Mouse (Mus musculus): ENCODE data around the gene Chd1.

The Chd1 gene

DNA sequence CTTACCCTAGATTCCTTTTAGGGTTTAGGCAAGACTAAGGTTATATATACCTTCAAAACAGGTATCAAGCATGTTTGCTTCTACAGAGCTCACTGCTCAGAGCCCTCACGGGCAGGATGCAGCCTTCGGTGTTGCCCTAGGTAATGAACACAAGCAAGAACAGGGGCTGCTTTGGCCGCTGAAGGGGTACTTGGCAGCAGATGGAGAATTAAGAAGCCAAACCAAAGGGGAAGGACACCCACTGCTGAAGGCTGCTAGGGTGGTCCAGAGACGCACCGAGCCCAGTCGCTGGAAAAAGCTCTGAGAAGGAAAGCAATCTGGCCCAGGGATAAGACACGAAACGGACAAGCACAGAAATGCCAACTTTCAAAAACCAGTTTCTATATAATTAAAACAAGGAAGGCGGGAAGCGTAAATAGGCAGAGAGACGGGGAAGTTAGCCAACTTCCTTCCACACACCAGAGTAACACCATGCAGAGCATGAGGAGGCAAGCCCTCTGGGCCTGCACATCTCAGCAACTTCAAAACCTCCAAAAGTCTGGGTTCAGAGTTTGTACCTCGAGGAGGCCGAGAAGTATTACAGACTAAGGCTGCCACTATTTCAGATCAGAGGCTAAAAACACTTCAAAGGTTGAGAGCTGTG is 107.5 kb downstream of the Chd1 start:
- no peak for DNase-seq

DNA sequence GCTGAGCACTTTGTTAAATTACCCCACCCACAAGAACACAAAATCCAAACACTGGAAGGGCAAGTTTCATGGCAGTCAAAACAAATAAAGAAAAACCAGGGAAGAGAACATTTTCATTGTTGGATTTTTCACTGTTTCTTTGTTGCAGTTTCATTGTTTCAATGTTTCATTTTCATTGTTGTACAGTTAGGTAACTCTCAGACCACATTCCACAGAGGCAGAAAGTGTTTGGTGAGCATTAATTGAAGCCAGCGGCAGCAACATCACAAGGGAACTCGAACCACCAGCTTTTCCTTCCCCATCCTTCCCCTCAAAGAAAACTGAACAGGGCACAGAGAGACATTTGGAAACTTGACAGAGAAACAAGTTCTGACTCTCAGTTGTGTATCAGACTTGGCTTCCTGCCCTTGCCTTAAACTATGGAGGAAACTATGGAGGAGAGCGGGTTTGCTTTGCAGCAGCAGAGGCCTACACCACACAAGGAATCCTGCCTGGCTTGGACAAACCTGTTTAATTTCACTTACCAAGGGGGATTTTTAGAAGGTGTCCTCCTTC is 109.0 kb downstream of the Chd1 start:
- DNase-seq: no peak

DNA sequence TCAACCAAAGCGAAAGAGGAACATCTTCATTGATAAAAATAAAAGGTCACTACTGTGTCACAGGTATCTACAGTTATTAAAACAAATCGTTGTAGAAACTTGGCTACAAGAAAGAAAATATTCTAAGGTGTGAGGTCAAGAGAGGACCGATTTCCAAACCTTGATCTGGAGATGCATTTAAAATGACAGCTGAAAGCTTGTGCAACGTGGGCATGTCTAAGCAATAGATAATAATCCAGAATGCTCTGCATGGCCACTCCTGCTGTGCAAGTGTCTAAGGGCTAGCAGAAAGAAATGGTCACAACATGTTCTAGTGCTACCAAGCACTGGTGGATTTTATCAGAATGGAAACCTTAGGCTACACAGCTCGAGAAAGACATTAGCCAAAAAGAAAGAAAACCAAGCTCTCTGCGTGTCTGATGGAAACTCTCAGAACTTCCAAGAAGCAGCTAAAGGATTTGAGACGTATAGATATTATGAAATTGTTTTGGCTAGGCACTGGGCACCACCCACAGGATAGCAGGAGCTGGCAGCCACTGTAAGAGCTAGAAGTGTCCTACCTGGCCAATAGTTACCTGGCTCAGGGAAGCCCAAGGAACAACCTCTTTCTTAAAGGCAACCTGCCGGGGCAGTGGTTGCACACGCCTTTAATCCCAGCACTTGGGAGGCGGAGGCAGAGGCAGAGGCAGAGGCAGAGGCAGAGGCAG is 110.7 kb downstream of the Chd1 start:
- DNase-seq: no peak

GRCm38 (mm10) chr17:15816379-15817095 is 111.8 kb downstream of the Chd1 start:
- DNase-seq: no peak

DNA sequence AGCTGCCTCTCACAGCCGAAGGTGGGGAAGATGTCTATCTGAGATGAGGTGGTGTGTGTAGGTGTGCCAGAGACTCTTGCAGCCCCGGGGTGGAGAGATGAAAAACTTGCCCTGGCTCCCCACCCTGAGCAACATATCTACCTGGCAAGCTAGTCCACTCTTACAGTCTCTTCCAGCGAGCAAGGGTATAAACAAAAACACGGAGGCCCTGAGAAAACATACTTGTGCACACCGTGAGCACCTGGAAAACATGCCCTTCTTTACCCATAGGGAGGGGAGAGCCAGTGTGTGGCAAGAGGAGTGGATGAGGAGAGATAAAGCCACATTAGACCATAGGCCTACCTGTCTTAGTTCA is 112.3 kb downstream of the Chd1 start:
- DNase-seq: no peak

DNA sequence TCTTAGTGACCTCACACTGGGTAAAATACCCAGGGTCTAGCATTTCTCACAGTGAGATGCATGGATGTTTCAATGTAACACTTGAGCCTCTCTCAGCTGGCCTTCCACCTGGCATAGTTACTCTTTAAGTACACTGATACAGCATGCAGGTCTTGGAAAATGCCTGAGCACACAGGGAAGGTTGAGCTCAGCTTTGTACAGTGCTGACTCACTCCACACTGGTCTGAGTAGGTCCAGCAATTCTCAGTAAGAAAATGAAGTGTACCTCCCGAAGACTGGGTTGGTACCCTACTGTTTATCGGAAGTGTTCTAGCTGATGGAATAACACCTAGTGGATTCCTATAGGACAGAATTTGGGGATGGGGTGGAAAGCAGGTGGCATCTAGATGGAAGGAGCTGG is 112.9 kb downstream of the Chd1 start:
- DNase-seq: no peak

GRCm38 (mm10) chr17:15818372-15818771 is 113.6 kb downstream of the Chd1 start:
- no peak for DNase-seq

DNA sequence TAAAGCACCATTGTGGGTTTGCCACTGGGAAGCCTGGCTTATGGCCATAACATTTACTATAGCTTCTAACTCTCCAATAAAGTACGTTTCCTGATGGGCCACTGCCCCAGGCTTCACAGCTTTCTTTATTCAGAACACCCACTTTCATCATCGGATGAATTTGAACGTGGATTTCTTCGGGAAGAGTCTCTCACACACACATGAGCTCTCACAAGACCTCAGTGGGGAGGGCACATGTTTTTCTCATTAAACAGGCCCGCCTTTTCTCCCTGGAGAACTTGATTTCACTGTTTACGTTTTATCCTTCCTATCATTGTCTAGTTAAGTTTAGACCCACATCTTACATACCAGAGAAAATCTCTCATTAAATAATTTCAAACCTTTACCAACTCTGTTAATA is 115.4 kb downstream of the Chd1 start:
- DNase-seq: no peak

- DNase-seq: no peak
These were observed 116.0 kb downstream of the Chd1 start for GRCm38 (mm10) chr17:15820761-15821160.

- no peak for DNase-seq
These were observed 116.9 kb downstream of the Chd1 start for GRCm38 (mm10) chr17:15821706-15822105.
